Mouse (Mus musculus) inflammation-experienced regulatory T-cells, adult 6 months (primary cell): ENCODE results near the gene Sdr39u1. TPM values are rescaled to one million over a fixed set of nuclear protein-coding genes. Genes with fewer than 3 reads are reported as not detected.

Experiments used
- ATAC-seq: one replicate; pipeline ENCODE4 v1.8.0; 2017
- polyA plus RNA-seq, 3 experiments: library from polyadenylated mRNA; unstranded; fragments of 100-300 nt; shearing (Covaris generic); gene quantifications; one replicate each; pipeline ENCODE4 v1.2.1; 2017

Sdr39u1 gene
- polyA plus RNA-seq, 3 experiments from 2014 or later: 76.4 to 107 (median 93.3) TPM

DNA sequence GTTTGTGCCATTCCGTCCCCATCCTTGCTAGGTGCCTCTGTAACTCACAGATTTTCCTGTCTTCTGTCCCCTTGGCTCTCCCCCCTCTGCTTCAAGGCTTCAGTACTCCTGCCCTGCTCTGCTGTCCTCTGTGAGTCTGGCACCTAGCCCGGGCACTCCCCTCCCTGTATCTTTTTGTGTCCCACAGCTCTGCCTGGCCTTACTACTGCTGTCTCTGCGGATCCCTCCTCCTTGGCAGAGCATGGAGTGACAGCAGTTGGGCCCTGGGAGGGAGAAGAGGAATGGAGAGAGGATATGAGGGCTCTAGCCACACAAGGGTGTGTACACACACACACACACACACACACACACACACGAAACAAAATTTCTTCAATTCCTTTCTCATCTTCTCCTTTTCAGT is 15.9 kb downstream of the Sdr39u1 start, which contains the start of gene Cbln3:
Cbln3 (minus strand) TSS at position 227 of the 400 bp plus-strand sequence.
- ATAC-seq: no peak

DNA sequence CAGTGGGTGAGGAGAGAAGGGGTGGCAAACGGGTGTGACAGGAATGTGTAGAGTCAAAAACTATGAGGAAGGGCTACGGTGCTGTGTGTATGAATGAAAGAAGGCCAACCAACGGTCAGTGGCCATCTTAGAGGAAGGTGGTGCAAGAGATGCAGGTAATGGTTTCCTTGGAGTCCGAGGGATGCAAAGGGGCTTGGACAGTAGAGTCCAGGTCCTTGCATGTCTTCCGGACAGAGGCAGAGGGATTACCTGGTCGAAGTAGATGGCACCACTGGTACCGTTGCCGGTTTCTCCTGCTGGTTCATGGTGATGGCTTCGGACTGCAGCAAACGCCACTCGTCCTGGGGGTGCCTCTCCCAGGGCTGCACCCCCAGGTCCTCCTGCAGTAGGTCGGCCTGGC is 16.4 kb downstream of the Sdr39u1 start:
- no peak for ATAC-seq

DNA sequence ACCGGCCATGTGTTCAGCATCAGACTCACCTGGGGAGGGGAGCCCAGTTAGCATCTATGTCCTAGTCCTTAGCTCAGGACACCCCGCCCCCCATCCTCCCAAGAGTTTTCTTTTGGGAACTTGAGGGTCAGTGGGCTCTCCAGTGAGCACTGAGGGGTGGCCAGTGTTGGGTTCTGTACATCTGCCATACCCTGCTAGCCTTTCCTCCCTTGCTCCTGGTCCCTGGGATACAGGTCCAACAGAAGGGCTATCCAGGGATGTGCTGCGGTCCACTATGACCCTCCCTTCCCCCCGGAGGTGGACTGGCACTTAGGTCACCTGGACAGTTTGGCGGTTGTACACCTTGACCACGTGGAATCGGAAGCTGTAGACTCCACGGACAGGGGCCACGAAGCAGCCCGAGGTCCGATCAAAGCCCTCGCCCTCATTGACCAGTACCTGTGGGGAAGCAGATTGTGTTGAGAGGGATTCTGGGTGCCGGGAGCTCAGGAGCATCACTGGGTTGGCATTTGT is 16.9 kb downstream of the Sdr39u1 start:
- no peak for ATAC-seq

DNA sequence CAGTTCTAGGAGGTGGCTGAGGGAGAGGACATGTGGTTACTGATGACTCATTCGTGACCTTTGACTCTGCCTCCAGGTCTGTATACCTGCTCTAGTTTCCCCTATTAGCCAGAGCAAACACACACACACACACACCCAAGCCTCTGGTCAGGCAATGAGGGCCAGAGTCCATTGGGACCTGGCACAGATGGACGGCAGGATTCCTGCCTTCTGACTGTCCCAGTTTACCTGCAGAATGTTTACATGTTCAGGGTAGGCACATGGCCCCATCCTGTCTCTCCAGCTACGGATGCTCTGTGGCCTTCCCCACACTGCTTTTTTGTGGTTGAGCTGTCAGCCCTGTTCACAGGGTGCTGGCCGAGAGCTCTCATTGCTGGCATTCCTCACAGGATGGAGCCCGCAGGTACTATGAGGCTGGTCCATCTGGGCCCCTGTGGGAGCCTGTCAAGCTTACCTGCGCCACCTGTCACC is 17.9 kb downstream of the Sdr39u1 start:
- ATAC-seq: peak; percentile 42

DNA sequence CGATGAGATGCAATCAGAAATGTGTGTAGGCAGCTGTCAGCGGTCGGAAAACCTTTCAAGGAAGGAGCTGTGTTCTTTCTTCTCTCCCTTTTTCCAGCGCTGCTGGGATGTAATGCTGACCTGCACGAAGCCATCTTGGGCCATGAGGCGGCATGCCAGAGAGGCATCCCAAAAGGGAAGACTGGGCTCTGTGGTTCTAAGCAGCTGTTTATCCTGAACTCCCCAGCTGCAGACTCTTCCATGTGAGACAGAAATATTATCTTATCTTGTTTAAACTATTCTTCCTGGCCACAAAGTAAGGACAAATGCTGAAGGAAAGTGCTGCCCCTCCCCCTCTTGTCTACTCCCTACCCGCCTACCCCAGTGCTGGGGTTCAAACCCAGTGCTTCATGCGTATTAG is 19.1 kb downstream of the Sdr39u1 start:
- ATAC-seq: no peak

DNA sequence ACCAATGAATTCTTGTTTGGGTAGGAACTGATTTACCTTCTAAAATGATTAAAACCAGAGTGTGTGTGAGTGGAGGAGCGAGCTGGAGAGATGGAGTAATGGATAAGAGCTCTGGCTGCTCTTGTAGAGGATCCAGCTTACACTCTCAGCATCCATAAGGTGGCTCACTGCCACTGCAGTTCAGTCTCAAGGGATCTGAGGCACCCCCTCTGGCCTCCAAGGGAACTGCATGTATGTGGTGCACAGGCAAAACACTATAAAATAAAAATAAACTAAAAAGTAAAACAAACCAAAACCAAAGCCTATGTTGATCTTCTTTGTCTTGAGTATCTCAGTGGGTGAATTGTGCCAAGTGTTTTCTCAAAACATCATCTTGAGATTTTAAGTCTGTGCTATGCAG is 20.5 kb downstream of the Sdr39u1 start:
- ATAC-seq: peak; percentile 73

DNA sequence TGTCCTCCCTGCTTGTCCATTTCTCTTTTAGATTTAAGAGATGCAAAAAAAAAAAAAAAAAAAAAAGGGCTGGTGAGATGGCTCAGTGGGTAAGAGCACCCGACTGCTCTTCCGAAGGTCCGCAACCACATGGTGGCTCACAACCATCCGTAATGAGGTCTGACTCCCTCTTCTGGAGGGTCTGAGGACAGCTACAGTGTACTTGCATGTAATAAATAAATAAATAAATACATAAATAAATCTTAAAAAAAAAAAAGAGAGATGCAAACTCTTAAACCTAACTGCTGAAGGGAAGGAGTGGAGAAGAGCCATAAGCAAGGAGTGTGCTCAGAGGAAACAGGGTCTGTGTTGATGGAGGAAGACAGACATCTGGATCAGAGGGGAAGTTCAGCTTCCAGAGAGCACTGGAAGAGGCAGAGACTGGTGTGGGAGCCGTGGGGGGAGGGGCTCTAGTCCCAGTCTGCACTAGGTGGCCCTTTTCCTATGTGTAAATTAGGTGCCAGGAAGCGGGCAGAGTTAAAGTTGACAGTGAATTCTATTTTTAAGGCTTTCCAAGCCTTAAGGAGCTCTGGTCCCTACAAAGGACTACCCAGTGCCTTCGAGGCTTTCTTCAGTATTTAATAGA is 21.7 kb downstream of the Sdr39u1 start:
- ATAC-seq: no peak

DNA sequence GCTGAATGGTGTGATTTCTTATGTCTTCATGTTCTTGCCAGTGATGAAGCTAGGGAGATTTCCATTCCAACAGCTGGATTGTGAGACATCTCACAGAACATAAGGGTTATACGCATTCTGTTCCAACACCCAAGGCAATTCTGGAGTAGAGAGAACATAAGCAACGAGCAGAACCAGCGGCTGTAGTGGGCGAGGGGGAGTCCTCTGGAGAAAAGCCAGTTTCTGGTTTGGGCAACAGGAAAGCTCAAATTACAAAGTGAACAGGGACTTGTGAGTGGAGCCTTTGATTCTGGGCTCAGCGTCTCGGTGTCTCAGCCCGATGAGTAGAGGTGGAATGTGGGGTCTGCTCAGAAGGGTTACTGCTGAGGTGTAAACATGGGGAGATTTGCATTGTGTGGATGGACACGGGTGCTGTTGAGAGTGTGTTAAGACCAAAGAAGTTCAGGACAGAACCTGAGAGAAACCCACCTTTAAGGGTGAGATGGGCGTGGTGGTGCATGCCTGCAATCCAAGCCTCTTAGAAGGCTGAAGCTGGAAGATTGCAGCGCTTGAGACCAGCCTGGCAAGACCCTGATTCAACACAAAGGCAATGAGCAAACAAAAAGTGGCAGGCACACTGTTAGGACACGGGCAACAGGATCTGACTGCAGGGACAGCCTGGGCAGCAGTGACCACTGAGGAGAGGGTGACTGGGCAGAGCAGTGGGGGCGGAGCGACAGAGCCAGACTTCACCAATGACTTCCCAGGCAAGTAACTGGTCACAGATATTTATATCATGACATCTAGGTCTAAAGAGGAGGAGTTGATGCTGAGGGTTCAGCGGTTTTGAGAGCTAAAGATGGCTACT is 22.4 kb downstream of the Sdr39u1 start:
- ATAC-seq: no peak

DNA sequence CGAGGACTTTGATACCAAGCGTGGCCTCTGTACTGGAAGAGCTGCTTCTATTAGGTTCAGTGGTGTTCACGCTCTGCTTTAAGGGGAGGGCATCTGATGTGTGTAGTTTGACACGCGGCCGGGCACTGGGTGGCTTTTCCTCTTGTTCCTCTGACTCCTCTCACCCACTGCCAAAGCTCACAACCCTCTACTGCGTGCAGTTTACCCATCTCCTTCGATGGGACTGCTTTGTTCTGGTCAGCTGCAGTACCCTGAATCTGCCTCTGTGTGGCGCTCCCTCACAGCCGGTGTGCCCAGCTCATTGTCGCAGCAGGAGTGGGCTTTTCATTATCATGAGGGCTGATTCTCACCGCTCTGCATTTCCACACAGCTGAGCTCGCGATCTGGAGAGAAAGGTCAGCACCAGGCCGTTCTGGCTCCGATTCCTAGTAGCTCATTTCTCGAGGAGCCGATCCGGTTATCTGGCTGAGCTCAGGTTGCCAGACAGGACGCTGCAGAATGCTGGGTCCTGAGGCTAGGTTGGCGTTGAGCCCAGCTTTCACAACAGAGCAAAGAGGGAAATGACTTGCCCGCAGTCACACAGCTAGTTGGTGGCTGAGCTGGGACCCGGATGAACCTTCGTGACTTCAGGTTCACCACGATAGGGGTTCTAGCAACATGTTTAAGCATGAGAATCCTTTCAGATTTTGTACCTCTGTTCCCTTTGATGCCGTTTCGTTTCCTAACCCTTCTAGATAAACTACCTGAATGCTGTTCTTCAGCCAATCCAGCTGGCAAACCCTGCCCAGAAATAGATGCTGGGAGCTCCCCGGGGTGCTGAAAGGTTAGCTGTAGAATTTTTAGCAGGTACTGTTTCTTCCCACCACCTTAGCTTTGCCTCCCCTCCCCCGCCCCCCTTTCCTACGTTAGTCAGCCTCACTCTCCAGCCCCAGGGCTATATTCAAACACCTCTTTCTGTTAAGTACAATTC is 26.1 kb downstream of the Sdr39u1 start:
- peak; percentile 86 for ATAC-seq

DNA sequence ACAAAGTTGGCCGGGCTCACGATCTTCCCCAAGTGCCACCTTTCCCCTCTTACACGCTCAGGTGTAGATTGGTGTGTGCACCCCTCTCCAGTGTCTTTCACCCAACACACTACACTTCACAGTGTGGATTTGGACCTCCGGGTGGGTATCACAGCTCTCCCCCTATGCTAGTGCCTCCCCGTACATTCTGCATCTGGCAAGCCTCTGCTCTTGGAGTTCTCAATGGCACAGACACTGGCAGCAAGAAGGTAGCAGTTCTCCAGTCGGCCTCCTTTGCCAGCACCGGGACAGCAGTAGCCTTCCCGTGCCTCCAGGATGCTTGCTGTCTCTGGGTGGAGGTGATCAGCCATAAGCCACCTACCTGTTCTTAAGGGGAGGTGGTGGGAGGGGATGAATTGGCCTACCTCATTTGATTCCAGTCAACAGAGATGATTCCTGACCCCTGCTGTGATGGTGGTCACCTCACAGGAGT is 26.8 kb downstream of the Sdr39u1 start:
- no peak for ATAC-seq

DNA sequence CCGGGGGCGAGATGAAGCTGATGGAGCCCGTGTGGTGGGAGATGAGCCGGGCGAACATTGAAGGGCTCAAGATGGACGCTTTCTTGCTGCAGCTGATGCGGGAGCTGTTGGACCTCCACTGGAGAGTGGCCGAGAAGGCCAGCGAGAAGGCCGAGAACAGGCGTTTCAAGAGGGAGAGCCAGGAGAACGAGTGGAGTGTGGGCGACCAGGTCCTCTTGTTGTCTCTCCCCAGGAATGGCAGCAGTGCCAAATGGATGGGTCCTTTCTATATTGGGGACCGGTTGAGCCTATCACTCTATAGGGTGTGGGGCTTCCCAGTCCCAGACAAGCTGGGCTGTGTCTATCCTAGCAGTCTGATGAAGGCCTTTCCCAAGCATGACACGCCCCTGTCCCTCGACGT is 27.5 kb downstream of the Sdr39u1 start:
- ATAC-seq: no peak

DNA sequence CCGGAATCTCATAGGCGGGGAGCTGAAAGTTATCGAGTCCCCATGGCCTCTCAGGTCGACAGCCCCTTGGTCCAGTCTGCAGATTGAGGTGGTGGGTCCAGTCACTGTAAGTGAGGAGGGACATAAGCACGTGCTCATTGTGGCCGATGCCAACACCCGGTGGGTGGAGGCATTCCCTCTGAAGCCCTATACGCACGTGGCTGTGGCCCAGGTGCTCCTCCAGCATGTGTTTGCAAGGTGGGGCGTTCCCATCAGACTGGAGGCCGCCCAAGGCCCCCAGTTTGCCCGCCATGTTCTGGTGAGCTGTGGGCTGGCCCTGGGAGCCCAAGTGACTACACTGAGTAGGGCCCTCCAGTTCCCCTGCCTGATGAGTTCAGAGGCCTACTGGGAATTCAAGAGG is 28.1 kb downstream of the Sdr39u1 start:
- ATAC-seq: no peak

DNA sequence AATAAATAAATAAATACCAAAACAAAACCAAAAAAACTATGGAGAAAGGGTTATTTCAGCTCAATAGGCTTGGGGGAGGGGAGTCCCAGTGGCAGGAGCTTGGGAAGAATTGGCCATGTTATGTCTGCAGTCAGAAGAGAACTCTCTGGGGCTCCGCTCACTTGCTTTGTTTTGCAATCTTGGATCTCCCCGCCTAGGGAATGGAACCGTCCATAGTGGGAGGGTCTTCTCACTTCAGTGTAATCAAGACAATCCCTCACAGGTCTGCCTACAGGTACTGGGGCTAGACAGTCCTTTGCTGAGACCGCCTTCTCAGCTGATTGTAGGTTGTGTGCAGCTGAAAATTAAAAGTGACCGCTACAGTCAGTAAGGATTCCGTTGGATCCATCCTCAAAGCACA is 30.6 kb downstream of the Sdr39u1 start:
- ATAC-seq: no peak

DNA sequence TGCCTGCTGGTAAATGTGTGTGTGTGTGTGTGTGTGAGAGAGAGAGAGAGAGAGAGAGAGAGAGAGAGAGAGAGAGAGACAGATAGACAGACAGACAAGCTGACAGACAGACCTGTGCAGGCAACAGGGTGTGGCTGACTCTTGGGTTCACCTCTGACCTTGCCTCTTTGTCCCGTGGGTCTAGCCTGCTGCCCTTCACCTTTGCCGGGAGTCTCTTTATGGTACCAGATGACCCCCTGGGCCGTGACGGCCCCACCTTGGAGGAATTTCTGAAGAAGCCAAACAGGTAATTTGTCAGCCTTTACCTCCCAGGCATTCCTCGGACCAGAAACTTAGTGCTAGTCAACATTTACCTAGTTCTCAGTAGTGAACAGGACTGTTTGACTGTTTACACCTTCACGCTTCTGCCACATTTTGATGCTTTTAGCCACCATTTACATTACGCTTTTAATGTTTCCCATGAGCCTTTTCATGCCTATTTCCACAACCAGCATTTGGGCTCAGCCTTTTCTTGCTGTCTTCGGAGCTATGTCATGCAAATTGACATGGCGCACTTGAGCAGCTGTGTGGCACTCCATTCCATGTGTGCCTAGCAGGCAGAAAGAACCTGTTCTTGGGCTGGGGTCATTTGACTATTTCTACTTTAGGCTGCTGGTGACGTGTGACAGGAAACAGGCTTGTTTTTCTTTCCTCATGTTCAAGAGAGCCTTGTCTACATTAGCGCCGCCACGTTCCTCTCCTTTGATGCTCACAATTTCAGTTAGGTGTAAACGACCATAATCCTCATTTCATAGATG is 31.7 kb downstream of the Sdr39u1 start:
- no peak for ATAC-seq

DNA sequence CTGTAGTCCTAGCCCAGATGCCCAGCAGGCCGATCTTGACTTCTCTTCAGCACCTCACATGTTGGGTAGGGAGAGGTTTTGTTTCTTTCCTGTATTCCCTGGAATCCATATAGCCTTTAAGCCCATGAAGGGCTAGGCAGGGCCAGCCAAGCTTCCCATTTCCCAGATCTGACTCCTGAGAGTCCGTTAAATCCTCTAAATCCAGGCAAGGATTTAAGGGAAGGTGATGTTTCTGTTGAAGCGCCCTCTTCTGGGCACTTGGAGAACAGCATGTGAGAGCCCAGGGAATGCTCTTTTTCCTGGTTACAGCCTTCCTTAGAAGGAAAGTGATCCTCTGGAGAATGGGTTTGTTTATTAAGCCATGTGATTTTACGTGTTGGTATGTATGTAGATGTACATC is 33.1 kb downstream of the Sdr39u1 start:
- no peak for ATAC-seq

DNA sequence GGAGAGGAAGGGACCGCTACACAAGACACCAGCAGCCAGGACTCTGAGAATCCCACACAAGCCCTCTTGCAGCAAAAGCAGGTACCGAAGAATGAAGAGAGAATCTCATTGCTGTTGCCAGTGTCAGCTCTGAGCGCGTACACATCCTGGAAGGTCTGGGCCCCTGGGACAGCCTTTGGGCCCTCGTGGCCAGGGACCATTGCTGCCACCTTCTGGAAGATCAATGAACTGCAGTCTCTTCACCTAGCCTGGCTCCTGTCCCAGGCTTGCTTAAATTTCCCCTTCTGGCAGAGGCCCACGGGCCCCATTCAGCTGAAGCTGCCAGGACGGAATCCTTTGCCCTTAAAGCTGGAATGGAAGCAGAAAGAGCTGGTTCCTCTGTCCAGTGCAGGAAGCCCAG is 36.3 kb downstream of the Sdr39u1 start:
- no peak for ATAC-seq

DNA sequence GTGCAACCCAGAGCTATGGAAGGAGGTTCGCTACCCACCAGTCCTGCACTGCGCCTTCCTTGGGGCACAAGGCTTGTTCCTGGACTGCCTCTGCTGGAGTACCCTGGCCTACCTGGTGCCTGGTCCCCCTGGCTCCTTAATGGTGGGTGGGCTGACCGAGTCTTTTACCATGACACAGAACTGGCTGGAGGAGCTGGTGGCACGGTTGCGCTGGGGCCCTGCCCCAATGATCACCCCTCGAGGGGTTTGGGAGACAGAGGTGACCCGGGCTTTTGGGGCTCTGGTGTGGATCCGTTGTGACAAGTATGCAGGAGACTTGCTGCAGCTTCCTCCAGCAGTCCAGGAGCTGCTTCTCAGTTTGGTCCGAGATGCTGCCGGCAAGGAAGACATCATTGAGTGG is 37.1 kb downstream of the Sdr39u1 start:
- ATAC-seq: no peak

DNA sequence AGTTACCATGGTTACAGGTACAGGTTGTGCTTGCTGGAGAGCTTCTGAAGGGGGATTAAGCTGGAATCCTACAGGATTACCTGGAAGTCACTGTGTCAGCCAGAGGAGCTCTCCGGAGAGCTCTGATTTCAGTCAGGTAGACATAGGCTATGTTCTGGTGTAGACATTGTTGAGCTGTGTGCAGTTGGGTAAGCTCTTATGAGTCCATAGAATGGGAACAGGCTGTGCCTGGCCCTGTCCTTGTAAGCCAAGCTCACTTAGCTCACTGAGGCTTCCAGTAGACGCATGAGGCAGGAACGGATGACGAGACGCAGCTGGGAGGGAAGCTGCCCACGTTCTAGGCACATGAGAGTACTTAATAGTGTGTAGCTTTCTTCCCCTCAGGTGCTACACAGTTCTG is 37.9 kb downstream of the Sdr39u1 start:
- no peak for ATAC-seq

DNA sequence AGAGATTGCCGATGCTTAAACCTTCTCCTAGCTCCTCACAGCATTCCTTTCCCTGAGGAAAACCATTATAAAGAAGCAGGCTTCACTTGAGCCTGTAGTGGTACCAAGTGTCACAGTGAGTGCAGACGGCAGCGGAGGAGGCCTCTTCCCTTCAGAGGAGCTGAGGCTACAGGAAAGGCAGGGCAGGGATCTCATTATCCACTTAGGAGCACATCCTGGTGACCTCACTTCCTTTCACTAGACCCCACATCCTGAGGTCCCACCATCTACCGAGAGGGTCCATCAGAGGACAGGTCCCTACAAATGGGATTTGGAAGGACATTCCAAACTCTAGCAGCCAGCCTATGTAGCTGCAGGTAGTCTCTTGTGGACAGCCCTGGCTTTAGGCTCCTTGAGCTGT is 42.5 kb downstream of the Sdr39u1 start:
- ATAC-seq: no peak

DNA sequence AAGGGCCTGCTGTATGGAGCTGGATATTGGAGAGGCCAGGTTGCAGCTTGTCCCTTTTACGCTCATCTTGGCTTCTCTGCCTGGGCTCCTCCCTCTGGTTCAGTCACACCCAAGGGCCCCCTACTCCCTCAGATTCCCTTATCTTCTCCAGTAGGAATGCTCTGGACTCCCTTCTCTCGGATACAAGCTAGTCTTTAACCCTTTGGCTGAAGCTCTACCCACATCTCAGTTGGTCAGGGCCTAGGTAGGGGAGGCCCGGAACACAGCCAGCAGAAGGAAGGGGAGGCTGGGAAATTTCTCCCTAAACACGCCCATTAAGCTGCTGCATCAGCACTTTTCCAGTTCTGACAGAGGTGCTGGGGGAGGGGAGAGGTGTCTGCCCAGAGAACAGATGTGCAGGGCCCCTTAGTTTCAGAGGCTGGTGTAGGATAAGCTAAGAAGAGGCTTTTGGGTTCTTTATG is 45.0 kb downstream of the Sdr39u1 start:
- no peak for ATAC-seq

DNA sequence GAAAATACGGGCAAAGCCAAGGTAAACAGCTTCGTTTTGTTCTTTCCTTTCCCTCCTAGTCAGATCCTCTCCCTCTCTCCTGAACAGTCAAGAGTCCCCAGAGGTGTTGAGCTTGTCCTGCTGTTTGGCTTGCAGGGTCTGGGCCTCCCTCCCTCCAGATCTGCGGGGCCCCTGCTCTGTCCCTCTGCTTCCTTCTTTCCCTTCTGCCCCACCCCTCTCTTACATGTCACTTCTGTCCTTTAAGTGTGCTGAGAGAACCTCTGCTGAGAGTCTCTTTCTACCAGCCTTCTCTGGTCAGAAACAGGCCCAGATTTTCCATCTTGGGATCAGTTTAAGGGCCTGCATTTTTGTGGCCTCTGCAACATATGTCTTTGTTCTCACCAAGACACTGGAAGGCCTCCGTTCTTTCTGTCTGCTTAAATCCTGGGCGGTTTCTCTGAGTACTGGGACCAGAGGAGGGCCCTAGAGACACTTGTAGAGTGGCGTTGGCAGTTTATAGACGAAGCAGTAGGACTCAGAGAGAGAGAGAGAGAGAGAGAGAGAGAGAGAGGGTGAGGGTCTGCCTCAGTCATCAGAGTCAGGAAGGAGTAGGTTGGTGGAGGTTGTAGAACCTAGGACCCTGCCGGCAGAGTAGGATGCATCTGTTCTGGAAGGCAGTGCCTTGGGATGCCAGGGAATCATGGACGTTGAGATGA is 45.5 kb downstream of the Sdr39u1 start:
- ATAC-seq: no peak
